Mouse (Mus musculus) kidney, embryonic 15.5 days (tissue): ENCODE measurements around the gene Ppat. TPM values are rescaled to one million over a fixed set of nuclear protein-coding genes. Genes with fewer than 3 reads are reported as not detected.
"Not testable (repeated sequence)": the region's sequence is repeated elsewhere in the genome, so short reads cannot be mapped to it uniquely, and the experiment has no call there.

Experiments
- ATAC-seq: fragments of 200-750 bp; cut with Nextera tagmentation; replicated peaks from 2 replicates; pipeline ENCODE4 v1.8.0; 2017; ENCODE audit warnings: moderate TSS enrichment; ENCODE audit not compliant: low FRiP score
- H3K27ac ChIP-seq: fragments of 300-500 bp; sonication (generic); 2 replicates; pipeline ENCODE4 v1.5.1; 2015; ENCODE audit warnings: mild to moderate bottlenecking, inconsistent platforms
- H3K27me3 ChIP-seq: fragments of 300-500 bp; sonication (generic); 2 replicates; pipeline ENCODE4 v1.6.1; 2015; ENCODE audit warnings: inconsistent platforms
- H3K36me3 ChIP-seq: fragments of 300-500 bp; sonication (generic); 2 replicates; pipeline ENCODE4 v1.6.1; 2015; ENCODE audit warnings: inconsistent platforms
- H3K4me1 ChIP-seq: fragments of 300-500 bp; sonication (generic); 2 replicates; pipeline ENCODE4 v1.6.1; 2015; ENCODE audit warnings: inconsistent platforms
- H3K4me2 ChIP-seq: fragments of 300-500 bp; sonication (generic); 2 replicates; pipeline ENCODE4 v1.6.1; 2015; ENCODE audit warnings: moderate library complexity, mild to moderate bottlenecking, inconsistent platforms
- H3K4me3 ChIP-seq: fragments of 300-500 bp; sonication (generic); replicated peaks from 2 replicates; pipeline ENCODE4 v1.5.1; 2015; ENCODE audit warnings: mild to moderate bottlenecking, inconsistent platforms
- H3K9ac ChIP-seq: fragments of 300-500 bp; sonication (generic); 2 replicates; pipeline ENCODE4 v1.6.1; 2015; ENCODE audit warnings: mild to moderate bottlenecking, inconsistent platforms
- H3K9me3 ChIP-seq: fragments of 300-500 bp; sonication (generic); replicated peaks from 2 replicates; pipeline ENCODE4 v1.6.1; 2016; ENCODE audit warnings: inconsistent platforms
- WGBS: fragments of 180-500 bp; shearing (Covaris S2); methylation state at CpG from one replicate; pipeline ENCODE4 v1.1.7; 2015; ENCODE audit warnings: mixed read lengths; 5-methylcytosine and 5-hydroxymethylcytosine counted together
- polyA plus RNA-seq: library from polyadenylated mRNA; unstranded; fragments of >200 nt; fragmentation: Nextera tagmentation; extraction: Ambion mirVana; gene quantifications from 2 replicates; pipeline ENCODE4 v1.2.1, GENCODE M21; 2015

The Ppat gene
- polyA plus RNA-seq, result 40.1 and 43.6 TPM in 2 replicates

- Histone ChIP-seq H3K27me3 (no peaks in the 10 kb centered on the region), H3K4me3 (peak within 1 kb of the TSS; percentile 66), H3K27ac (peak within 1 kb of the TSS; percentile 94), H3K4me2 (peak within 1 kb of the TSS; percentile 76), H3K9ac (peak within 1 kb of the TSS; percentile 72), H3K4me1 (peaks cover 36% of the 10 kb centered on the region), H3K9me3 (no peaks in the 10 kb centered on the region), H3K36me3 (peaks cover 36% of the 10 kb centered on the region)
- under 1% methylated on average over 81 of the region's 81 CpGs for WGBS
- peak; percentile 98 for ATAC-seq
These were observed at the start of gene Ppat, which contains the start of gene Paics for GRCm38 (mm10) chr5:76951106-76952027. Gene Ppat, minus strand, starts transcription at chr5:76951578. Gene Paics, plus strand, starts transcription at chr5:76951307.

GRCm38 (mm10) chr5:76998416-76998815 lies 47.0 kb upstream of the Ppat start:
- ATAC-seq, result 0 out of 2 replicates have a peak, but pooled peaks have one; percentile 15
- no peak overlapping the region for H3K4me2 ChIP-seq
- H3K9me3 ChIP-seq, result no peaks in the 10 kb centered on the region
- H3K27ac ChIP-seq, result no peak overlapping the region
- whole genome bisulfite sequencing, result 53% methylated on average over 5 of the region's 5 CpGs
- H3K36me3 ChIP-seq, result peaks cover 76% of the 10 kb centered on the region
- no peak overlapping the region for H3K4me3 ChIP-seq
- H3K9ac ChIP-seq, result no peak overlapping the region
- H3K4me1 ChIP-seq, result no peaks in the 10 kb centered on the region
- no peaks in the 10 kb centered on the region for H3K27me3 ChIP-seq

- Histone ChIP-seq H3K9ac (no peak overlapping the region), H3K4me1 (no peaks in the 10 kb centered on the region), H3K27me3 (no peaks in the 10 kb centered on the region), H3K4me3 (no peak overlapping the region), H3K4me2 (no peak overlapping the region), H3K9me3 (no peaks in the 10 kb centered on the region), H3K36me3 (peaks cover 91% of the 10 kb centered on the region), H3K27ac (no peak overlapping the region)
- WGBS, result 95% methylated on average over 5 of the region's 5 CpGs
- no peak for ATAC-seq
These were observed 41.9 kb upstream of the Ppat start for GRCm38 (mm10) chr5:76993174-76993814.

GRCm38 (mm10) chr5:76990789-76991188 lies 39.4 kb upstream of the Ppat start:
- 78% methylated on average over 3 of the region's 3 CpGs for WGBS
- Histone ChIP-seq H3K36me3 (peaks cover 88% of the 10 kb centered on the region), H3K4me3 (no peak overlapping the region), H3K27ac (no peak overlapping the region), H3K9ac (no peak overlapping the region), H3K27me3 (no peaks in the 10 kb centered on the region), H3K4me1 (no peaks in the 10 kb centered on the region), H3K4me2 (no peak overlapping the region), H3K9me3 (no peaks in the 10 kb centered on the region)
- ATAC-seq, result no peak

GRCm38 (mm10) chr5:76984015-76984414 lies 32.6 kb upstream of the Ppat start:
- 92% methylated on average over 11 of the region's 11 CpGs for WGBS
- ATAC-seq, result no peak
- Histone ChIP-seq H3K9ac (no peak overlapping the region), H3K4me3 (no peak overlapping the region), H3K27me3 (no peaks in the 10 kb centered on the region), H3K4me2 (no peak overlapping the region), H3K4me1 (no peaks in the 10 kb centered on the region), H3K36me3 (peaks cover 86% of the 10 kb centered on the region), H3K27ac (no peak overlapping the region), H3K9me3 (no peaks in the 10 kb centered on the region)

- H3K9me3 ChIP-seq, result no peaks in the 10 kb centered on the region
- WGBS, result 77% methylated on average over 8 of the region's 8 CpGs
- peaks cover 46% of the 10 kb centered on the region for H3K36me3 ChIP-seq
- H3K27ac ChIP-seq, result no peak overlapping the region
- peak overlapping the region; percentile 88; the same call in 1 of the 2 replicates for H3K9ac ChIP-seq
- no peaks in the 10 kb centered on the region for H3K27me3 ChIP-seq
- H3K4me3 ChIP-seq, result peak overlapping the region; percentile 99
- no peak for ATAC-seq
- peak overlapping the region; percentile 68 for H3K4me2 ChIP-seq
- H3K4me1 ChIP-seq, result peaks cover 13% of the 10 kb centered on the region
These were observed 24.4 kb upstream of the Ppat start for GRCm38 (mm10) chr5:76975736-76976135.

- Histone ChIP-seq H3K9ac (peak within 1 kb of the TSS; percentile 88), H3K4me2 (peak within 1 kb of the TSS; percentile 68), H3K4me3 (peak within 1 kb of the TSS; percentile 99), H3K27me3 (no peaks in the 10 kb centered on the region), H3K36me3 (peaks cover 46% of the 10 kb centered on the region), H3K4me1 (peaks cover 13% of the 10 kb centered on the region), H3K9me3 (no peaks in the 10 kb centered on the region), H3K27ac (peak within 1 kb of the TSS; percentile 92)
- ATAC-seq, result peak; percentile 93
- under 1% methylated on average over 60 of the region's 60 CpGs for WGBS
These were observed 23.3 kb upstream of the Ppat start, which contains the start of gene Srp72 for GRCm38 (mm10) chr5:76974554-76975285. Gene Srp72, plus strand, starts transcription at chr5:76974683.

- Histone ChIP-seq H3K4me1 (peaks cover 13% of the 10 kb centered on the region), H3K9ac (peak overlapping the region; percentile 88), H3K27me3 (no peaks in the 10 kb centered on the region), H3K4me3 (peak overlapping the region; percentile 99), H3K36me3 (peaks cover 46% of the 10 kb centered on the region), H3K27ac (0 out of 2 replicates have a peak overlapping the region, but pooled peaks have one; percentile 32), H3K4me2 (peak overlapping the region; percentile 68), H3K9me3 (no peaks in the 10 kb centered on the region)
- ATAC-seq, result peak; percentile 62
- WGBS, result 3% methylated on average over 17 of the region's 17 CpGs
These were observed 22.8 kb upstream of the Ppat start for GRCm38 (mm10) chr5:76974207-76974553.

- Histone ChIP-seq H3K9ac (no peak overlapping the region), H3K4me3 (peak overlapping the region; percentile 99), H3K4me1 (peaks cover 13% of the 10 kb centered on the region), H3K9me3 (no peaks in the 10 kb centered on the region), H3K27ac (no peak overlapping the region), H3K27me3 (no peaks in the 10 kb centered on the region), H3K36me3 (peaks cover 47% of the 10 kb centered on the region), H3K4me2 (peak overlapping the region; percentile 68)
- no peak for ATAC-seq
- 74% methylated on average over 3 of the region's 3 CpGs for WGBS
These were observed 22.1 kb upstream of the Ppat start for GRCm38 (mm10) chr5:76973488-76973887.

- 86% methylated on average over 1 of the region's 1 CpGs for WGBS
- ATAC-seq, result not testable (repeated sequence)
These were observed 19.7 kb upstream of the Ppat start for GRCm38 (mm10) chr5:76971115-76971514.

GRCm38 (mm10) chr5:76969250-76969649 lies 17.9 kb upstream of the Ppat start:
- Histone ChIP-seq H3K27ac (no peak overlapping the region), H3K36me3 (peaks cover 69% of the 10 kb centered on the region), H3K9ac (no peak overlapping the region), H3K4me3 (no peak overlapping the region), H3K9me3 (no peaks in the 10 kb centered on the region), H3K4me2 (no peak overlapping the region), H3K27me3 (no peaks in the 10 kb centered on the region), H3K4me1 (peaks cover 8% of the 10 kb centered on the region)
- 65% methylated on average over 5 of the region's 5 CpGs for WGBS
- no peak for ATAC-seq

More at GRCm38 (mm10) chr5:76971115-76971514, 19.7 kb upstream of the Ppat start:
- not testable (repeated sequence) for H3K4me3 ChIP-seq, H3K4me2 ChIP-seq, H3K9ac ChIP-seq, H3K27ac ChIP-seq, H3K27me3 ChIP-seq, H3K9me3 ChIP-seq
- peaks cover 51% of the 10 kb centered on the region for H3K36me3 ChIP-seq
- H3K4me1 ChIP-seq, result peaks cover 13% of the 10 kb centered on the region
